Mouse (Mus musculus) MN1 (cell line): ENCODE data around the gene Gm9964.
"Not testable (repeated sequence)": the region's sequence is repeated elsewhere in the genome, so short reads cannot be mapped to it uniquely, and the experiment has no call there.

Experiments
- DNase-seq: peaks from one replicate; pipeline ENCODE4 v3.0.0-alpha.2; 2016; ENCODE audit warnings: low spot score

Gene Gm9964

GRCm38 (mm10) chr11:79299719-79300431 is 3.2 kb upstream of the Gm9964 start:
- DNase-seq: no peak

- DNase-seq: peak; percentile 47
Observed at GRCm38 (mm10) chr11:79296167-79296566, 539 bp downstream of the Gm9964 start.

GRCm38 (mm10) chr11:79293971-79294370 is 2.7 kb downstream of the Gm9964 start:
- DNase-seq: peak; percentile 76

GRCm38 (mm10) chr11:79293025-79293424 is 3.7 kb downstream of the Gm9964 start:
- DNase-seq: no peak

GRCm38 (mm10) chr11:79292130-79292529 is 4.6 kb downstream of the Gm9964 start:
- DNase-seq: no peak

GRCm38 (mm10) chr11:79291651-79292050 is 5.1 kb downstream of the Gm9964 start:
- no peak for DNase-seq

- peak; percentile 46 for DNase-seq
Observed at GRCm38 (mm10) chr11:79290473-79290872, 6.2 kb downstream of the Gm9964 start.

- no peak for DNase-seq
Observed at GRCm38 (mm10) chr11:79288913-79289640, 7.6 kb downstream of the Gm9964 start.

- DNase-seq: no peak
Observed at GRCm38 (mm10) chr11:79288278-79288843, 8.3 kb downstream of the Gm9964 start.

- DNase-seq: no peak
Observed at GRCm38 (mm10) chr11:79287447-79287846, 9.3 kb downstream of the Gm9964 start.

GRCm38 (mm10) chr11:79286305-79286799 is 10.4 kb downstream of the Gm9964 start:
- DNase-seq: no peak

GRCm38 (mm10) chr11:79283350-79284030 is 13.2 kb downstream of the Gm9964 start:
- DNase-seq: no peak

- no peak for DNase-seq
Observed at GRCm38 (mm10) chr11:79281396-79281795, 15.3 kb downstream of the Gm9964 start.

GRCm38 (mm10) chr11:79279732-79280405 is 16.8 kb downstream of the Gm9964 start:
- DNase-seq: peak; percentile 54

GRCm38 (mm10) chr11:79273757-79274156 is 22.9 kb downstream of the Gm9964 start:
- DNase-seq: no peak

- DNase-seq: no peak
Observed at GRCm38 (mm10) chr11:79273039-79273438, 23.7 kb downstream of the Gm9964 start.

GRCm38 (mm10) chr11:79267171-79267570 is 29.5 kb downstream of the Gm9964 start:
- no peak for DNase-seq

GRCm38 (mm10) chr11:79264376-79264775 is 32.3 kb downstream of the Gm9964 start:
- DNase-seq: no peak

GRCm38 (mm10) chr11:79260126-79260525 is 36.6 kb downstream of the Gm9964 start:
- DNase-seq: not testable (repeated sequence)

GRCm38 (mm10) chr11:79258738-79259137 is 38.0 kb downstream of the Gm9964 start:
- no peak for DNase-seq

GRCm38 (mm10) chr11:79254391-79255098 is 42.2 kb downstream of the Gm9964 start, which contains the start of gene Wsb1:
Gene Wsb1 (minus strand): TSS chr11:79254671.
- peak; percentile 94 for DNase-seq
